Mouse (Mus musculus) ES-E14 (cell line): ENCODE measurements around the gene Slc6a1.

ENCODE experiments used
- CHD2 ChIP-seq: IDR thresholded peaks from 2 replicates; pipeline ENCODE4 v1.6.1; 2014; ENCODE audit warnings: mild to moderate bottlenecking, low read depth, low read length, inconsistent platforms
- HCFC1 ChIP-seq: IDR thresholded peaks from 2 replicates; pipeline ENCODE4 v1.6.1; 2012; ENCODE audit warnings: low read length, inconsistent platforms, borderline replicate concordance; ENCODE audit not compliant: insufficient read depth
- MAFK ChIP-seq: IDR thresholded peaks from 2 replicates; pipeline ENCODE4 v1.6.1; 2014; ENCODE audit warnings: mild to moderate bottlenecking, low read depth, low read length, inconsistent platforms; ENCODE audit not compliant: insufficient read depth
- ZC3H11A ChIP-seq: IDR thresholded peaks from 2 replicates; pipeline ENCODE4 v1.6.1; 2012; ENCODE audit warnings: low read depth, mild to moderate bottlenecking, inconsistent platforms, low read length, borderline replicate concordance
- ZNF384 ChIP-seq: IDR thresholded peaks from 2 replicates; pipeline ENCODE4 v1.6.1; 2012; ENCODE audit warnings: low read depth, low read length, inconsistent platforms

- no peak for TF ChIP-seq HCFC1
- no peak for TF ChIP-seq MAFK
- TF ChIP-seq ZC3H11A = no peak
- no peak for TF ChIP-seq CHD2
- no peak for TF ChIP-seq ZNF384
These were observed 36.8 kb upstream of the Slc6a1 start for GRCm38 (mm10) chr6:114245665-114246064.
